Mouse (Mus musculus) mature B cell (primary cell): ENCODE measurements around the gene Dnah3.

Source experiments
- in situ Hi-C: fragments of 300-500 bp; cut with MboI; formaldehyde crosslinking; loops from 2 replicates; pipeline ENCODE4 v1.14.3; 2019

The Dnah3 gene

DNA sequence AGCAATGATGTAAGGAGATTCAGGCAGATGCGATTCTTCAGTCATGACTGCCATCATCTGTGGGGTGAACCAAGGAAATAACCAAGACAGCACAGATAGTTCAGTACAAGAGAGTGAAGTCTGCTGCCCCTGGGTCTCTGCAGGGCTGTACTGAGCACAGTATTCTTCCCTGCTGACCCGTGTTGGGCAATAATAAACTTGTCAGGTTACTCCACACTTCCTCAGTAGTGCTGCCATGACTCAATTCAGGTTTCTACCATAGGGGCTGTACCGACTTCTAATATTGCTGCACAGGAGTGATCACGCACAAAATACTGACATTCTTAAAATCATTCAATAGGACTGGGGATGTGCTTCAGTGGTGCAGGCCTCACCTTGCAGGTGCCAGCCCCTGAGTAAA, 215.9 kb downstream of the Dnah3 start:
- in situ Hi-C loops, result loop anchor here (25.0 kb wide), 2 partner anchors 758 to 958 kb away; partner anchors contain the start of genes Eef2k and Uqcrc2

DNA sequence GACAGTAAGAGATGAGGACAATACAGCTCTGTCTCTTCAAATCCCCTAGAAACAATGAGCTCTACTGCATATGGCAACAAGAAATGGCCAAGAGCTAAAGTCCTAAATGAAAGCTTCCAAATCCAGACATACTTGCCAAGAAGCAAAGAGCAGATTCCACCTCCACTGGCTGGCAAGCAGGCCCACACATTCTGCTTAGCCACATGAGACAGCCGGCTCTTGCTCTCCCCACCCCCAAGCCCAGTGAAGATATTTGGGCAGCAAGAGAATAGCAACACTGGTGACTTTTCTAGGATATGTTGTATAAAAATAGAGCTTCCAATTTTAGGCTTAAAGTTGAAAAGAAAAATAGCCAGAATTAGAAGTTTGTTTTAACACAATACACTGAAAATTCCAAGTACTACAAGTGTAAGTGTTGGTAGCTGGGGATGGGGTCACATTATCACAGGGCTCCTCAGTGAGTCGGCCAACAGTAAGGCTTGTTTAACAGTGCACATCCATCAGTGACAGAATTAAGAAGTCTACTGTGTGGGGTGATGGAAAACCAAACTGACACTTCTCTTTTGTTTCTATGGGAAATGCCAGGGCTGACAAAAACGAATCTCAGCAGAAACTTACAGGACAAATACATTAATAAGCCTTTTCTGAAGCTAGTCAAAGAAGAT, 219.2 kb downstream of the Dnah3 start:
- in situ Hi-C loops, result loop anchor here (25.0 kb wide), 2 partner anchors 761 to 961 kb away; partner anchors contain the start of genes Eef2k and Uqcrc2

GRCm38 (mm10) chr7:119873050-119873449, 222.0 kb downstream of the Dnah3 start:
- in situ Hi-C loops, result no loop called here
